Mouse (Mus musculus) spleen, postnatal 14 days (tissue): ENCODE data around the gene Dclk1.
"Not testable (repeated sequence)": the region's sequence is repeated elsewhere in the genome, so short reads cannot be mapped to it uniquely, and the experiment has no call there.

Experiments
- DNase-seq, 2 experiments: peaks; one replicate each; pipeline ENCODE4 v3.0.0; 2021 to 2022; ENCODE audit warnings: low spot score in 2 of 2

Gene Dclk1

GRCm38 (mm10) chr3:55241730-55242421 lies at the start of gene Dclk1:
TSS of gene Dclk1 (plus strand) at chr3:55242364.
- no peak for DNase-seq

GRCm38 (mm10) chr3:55193351-55193750 lies 48.8 kb upstream of the Dclk1 start:
- no peak for DNase-seq

GRCm38 (mm10) chr3:55194792-55195191 lies 47.4 kb upstream of the Dclk1 start:
- no peak for DNase-seq

GRCm38 (mm10) chr3:55195581-55196327 lies 46.4 kb upstream of the Dclk1 start:
- no peak for DNase-seq

GRCm38 (mm10) chr3:55196328-55196710 lies 45.8 kb upstream of the Dclk1 start:
- no peak for DNase-seq

GRCm38 (mm10) chr3:55203621-55204020 lies 38.5 kb upstream of the Dclk1 start:
- not testable (repeated sequence) for DNase-seq

GRCm38 (mm10) chr3:55206413-55206812 lies 35.8 kb upstream of the Dclk1 start:
- no peak for DNase-seq

GRCm38 (mm10) chr3:55207665-55208064 lies 34.5 kb upstream of the Dclk1 start:
- DNase-seq, result no peak

- no peak for DNase-seq
These were observed 29.9 kb upstream of the Dclk1 start for GRCm38 (mm10) chr3:55212254-55212653.

GRCm38 (mm10) chr3:55213785-55214184 lies 28.4 kb upstream of the Dclk1 start:
- DNase-seq, result no peak

- no peak for DNase-seq
These were observed 27.8 kb upstream of the Dclk1 start for GRCm38 (mm10) chr3:55214413-55214812.

- no peak for DNase-seq
These were observed 19.7 kb upstream of the Dclk1 start for GRCm38 (mm10) chr3:55222502-55222901.

- DNase-seq, result no peak
These were observed 18.3 kb upstream of the Dclk1 start for GRCm38 (mm10) chr3:55223862-55224261.

- no peak for DNase-seq
These were observed 15.5 kb upstream of the Dclk1 start for GRCm38 (mm10) chr3:55226501-55227213.

GRCm38 (mm10) chr3:55227214-55227581 lies 15.0 kb upstream of the Dclk1 start:
- no peak for DNase-seq

GRCm38 (mm10) chr3:55242422-55243055 lies 375 bp downstream of the Dclk1 start:
- no peak for DNase-seq

GRCm38 (mm10) chr3:55243056-55243471 lies 900 bp downstream of the Dclk1 start:
- no peak for DNase-seq

GRCm38 (mm10) chr3:55244087-55244486 lies 1.9 kb downstream of the Dclk1 start:
- no peak for DNase-seq

- DNase-seq, result no peak
These were observed 4.6 kb downstream of the Dclk1 start for GRCm38 (mm10) chr3:55246618-55247272.

GRCm38 (mm10) chr3:55248048-55248447 lies 5.9 kb downstream of the Dclk1 start:
- DNase-seq, result no peak

- DNase-seq, result no peak
These were observed 6.3 kb downstream of the Dclk1 start for GRCm38 (mm10) chr3:55248508-55248907.

- DNase-seq, result no peak
These were observed 8.5 kb downstream of the Dclk1 start for GRCm38 (mm10) chr3:55250631-55251030.
